Mouse (Mus musculus) cerebellum, adult 2 months (tissue): ENCODE data around the gene Vps52.

Experiments
- CTCF ChIP-seq: fragments of 200-500 bp; IDR thresholded peaks from 2 replicates; pipeline ENCODE4 v1.5.1; 2011; ENCODE audit warnings: low read depth, mild to moderate bottlenecking, control low read depth, low read length, moderate library complexity, borderline replicate concordance; ENCODE audit not compliant: insufficient read depth
- POLR2A ChIP-seq: fragments of 200-500 bp; IDR thresholded peaks from 2 replicates; pipeline ENCODE4 v1.6.1; 2011; ENCODE audit warnings: low read length, control low read depth, borderline replicate concordance; ENCODE audit not compliant: insufficient read depth

DNA sequence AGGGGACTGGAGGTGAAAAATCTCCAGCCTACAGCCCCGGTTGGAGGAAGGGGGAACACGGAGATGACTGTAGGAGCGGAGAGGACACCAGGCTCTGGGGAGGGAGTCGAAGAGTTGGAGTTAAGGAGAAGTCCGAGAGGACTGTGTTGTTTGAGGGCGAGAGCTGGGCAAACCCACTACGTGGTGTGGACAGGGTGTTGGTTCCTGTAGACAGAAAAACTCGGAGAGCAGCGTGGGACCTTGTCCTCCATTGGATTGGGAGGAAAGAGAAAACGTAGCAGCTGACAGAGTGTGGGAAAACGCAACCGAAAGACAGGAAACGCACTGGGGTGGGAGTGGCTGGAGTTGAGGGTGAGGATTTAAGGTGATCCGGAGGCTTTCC lies 45.8 kb upstream of the Vps52 start:
- TF ChIP-seq POLR2A (no peak), CTCF (no peak)
